Mouse (Mus musculus) stomach, embryonic 14.5 days (tissue): ENCODE results near the gene Yeats2. TPM values are rescaled to one million over a fixed set of nuclear protein-coding genes. Genes with fewer than 3 reads are reported as not detected.

Source experiments
- ATAC-seq: fragments of 200-750 bp; cut with Nextera tagmentation; 2 replicates; pipeline ENCODE4 v1.8.0; 2017; ENCODE audit warnings: low read depth, moderate TSS enrichment; ENCODE audit not compliant: insufficient number of reproducible peaks, insufficient read depth, low FRiP score
- H3K27ac ChIP-seq: fragments of 300-500 bp; sonication (generic); 2 replicates; pipeline ENCODE4 v1.5.1; 2014; ENCODE audit warnings: mild to moderate bottlenecking, low read length, moderate library complexity, mixed read lengths
- H3K27me3 ChIP-seq: fragments of 300-500 bp; sonication (generic); 2 replicates; pipeline ENCODE4 v1.6.1; 2014; ENCODE audit warnings: low read length, control low read depth, mixed read lengths; ENCODE audit not compliant: control insufficient read depth, insufficient read depth
- H3K36me3 ChIP-seq: fragments of 300-500 bp; sonication (generic); 2 replicates; pipeline ENCODE4 v1.6.1; 2014; ENCODE audit warnings: mild to moderate bottlenecking, control low read depth, low read length, moderate library complexity, mixed read lengths; ENCODE audit not compliant: control insufficient read depth, insufficient read depth
- H3K4me1 ChIP-seq: fragments of 300-500 bp; sonication (generic); 2 replicates; pipeline ENCODE4 v1.6.1; 2014; ENCODE audit warnings: low read length, control low read depth, mixed read lengths; ENCODE audit not compliant: control insufficient read depth, insufficient read depth
- H3K4me2 ChIP-seq: fragments of 300-500 bp; sonication (generic); replicated peaks from 2 replicates; pipeline ENCODE4 v1.6.1; 2014; ENCODE audit warnings: low read depth, low read length, control low read depth
- H3K4me3 ChIP-seq: fragments of 300-500 bp; sonication (generic); 2 replicates; pipeline ENCODE4 v1.5.1; 2014; ENCODE audit warnings: low read depth, low read length, control low read depth
- H3K9ac ChIP-seq: fragments of 300-500 bp; sonication (generic); replicated peaks from 2 replicates; pipeline ENCODE4 v1.6.1; 2014; ENCODE audit warnings: low read depth, mild to moderate bottlenecking, control low read depth, low read length, moderate library complexity, mixed read lengths
- H3K9me3 ChIP-seq: fragments of 300-500 bp; sonication (generic); 2 replicates; pipeline ENCODE4 v1.6.1; 2016; ENCODE audit warnings: low read depth, low read length, control low read depth; ENCODE audit not compliant: control insufficient read depth
- WGBS: fragments of 180-500 bp; shearing (Covaris S2); extraction: QIAGEN DNeasy Blood & Tissue Kit; methylation state at CpG from one replicate; pipeline ENCODE4 v1.1.7; 2014; 5-methylcytosine and 5-hydroxymethylcytosine counted together
- polyA plus RNA-seq: library from polyadenylated mRNA; unstranded; fragments of >200 nt; fragmentation: Nextera tagmentation; extraction: Ambion mirVana; gene quantifications from 2 replicates; pipeline ENCODE4 v1.2.1, GENCODE M21; 2014

Gene Yeats2
- polyA plus RNA-seq, 1 experiment from 2014 or later = 45.3 TPM

DNA sequence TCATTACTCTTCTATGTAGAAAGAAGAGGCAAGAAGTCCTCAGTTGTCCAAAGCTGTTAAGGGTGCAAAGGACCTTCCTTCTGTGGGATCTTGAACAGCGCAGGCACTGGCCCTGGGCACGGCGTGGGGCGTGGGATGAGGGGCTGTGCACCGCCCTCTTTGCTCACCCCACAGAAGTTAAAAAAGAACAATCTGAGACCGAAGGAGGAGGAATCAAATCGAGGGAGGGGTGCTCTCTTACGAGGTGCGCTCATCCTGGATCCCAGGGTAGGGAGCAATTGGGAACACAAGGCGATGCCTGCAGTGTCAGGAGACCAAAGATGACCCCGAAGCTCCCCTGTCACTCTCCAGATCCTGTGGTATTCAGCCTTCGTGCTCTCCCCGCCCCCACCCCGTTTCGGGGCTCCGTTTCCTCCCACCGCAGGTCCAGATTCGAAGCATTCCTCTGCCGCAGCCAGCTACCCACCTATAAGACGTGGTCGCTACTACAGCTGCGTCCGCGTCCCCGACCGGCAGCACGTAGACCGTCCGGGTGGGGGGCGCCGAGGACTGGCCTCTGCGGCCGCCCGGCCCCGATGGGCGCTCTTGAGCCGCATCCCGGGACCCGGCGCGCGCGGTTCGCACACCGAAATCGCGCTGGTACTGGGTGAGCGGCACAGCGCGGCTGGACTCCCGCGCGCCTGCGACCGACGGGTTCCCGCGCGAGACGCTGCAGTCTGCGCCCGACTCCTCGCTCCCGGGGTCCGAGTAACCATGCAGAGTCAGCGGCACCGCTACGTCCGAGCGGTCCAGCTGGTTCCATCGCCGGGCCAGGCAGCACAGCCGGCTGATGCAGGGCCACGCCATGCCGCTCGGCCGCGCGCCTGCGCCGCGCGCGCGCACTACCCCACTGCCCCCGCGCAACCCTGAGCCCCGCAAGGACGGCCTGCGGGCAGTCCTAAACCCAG lies 99.9 kb downstream of the Yeats2 start, which contains the start of gene Map6d1:
TSS of gene Map6d1 (minus strand) at position 891 of the 947 bp plus-strand sequence.
- ATAC-seq = peak; percentile 72
- Histone ChIP-seq H3K27me3 (no peaks in the 10 kb centered on the region), H3K36me3 (no peaks in the 10 kb centered on the region), H3K27ac (no peak within 1 kb of the TSS), H3K4me1 (no peaks in the 10 kb centered on the region), H3K9me3 (no peaks in the 10 kb centered on the region), H3K4me2 (peak within 1 kb of the TSS; percentile 95), H3K4me3 (peak within 1 kb of the TSS; percentile 67), H3K9ac (peak within 1 kb of the TSS; percentile 46)
- under 1% methylated on average over 90 of the region's 90 CpGs for WGBS

DNA sequence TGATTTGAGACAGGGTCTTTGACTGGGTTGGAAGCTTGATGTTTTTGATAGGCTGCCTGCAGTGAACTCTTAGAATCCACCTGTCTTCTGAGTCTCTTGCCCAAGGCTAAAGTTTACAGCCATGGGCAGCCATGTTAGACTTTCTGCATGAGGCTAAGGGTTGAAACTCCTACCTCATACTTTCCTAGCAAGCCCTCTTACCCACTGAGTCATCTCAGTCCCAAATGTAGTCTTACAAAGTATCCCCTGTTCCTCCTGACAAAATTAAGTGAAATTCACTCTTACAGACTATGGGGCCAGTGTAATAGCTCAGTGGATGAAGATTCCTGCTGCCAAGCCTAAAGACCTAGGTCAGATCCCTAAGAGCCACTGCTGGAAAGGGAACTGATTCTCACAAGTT lies 106.2 kb downstream of the Yeats2 start:
- Histone ChIP-seq H3K27me3 (no peaks in the 10 kb centered on the region), H3K4me3 (no peak overlapping the region), H3K9me3 (no peaks in the 10 kb centered on the region), H3K4me2 (no peak overlapping the region), H3K27ac (no peak overlapping the region), H3K4me1 (no peaks in the 10 kb centered on the region), H3K9ac (no peak overlapping the region), H3K36me3 (no peaks in the 10 kb centered on the region)
- ATAC-seq = no peak

DNA sequence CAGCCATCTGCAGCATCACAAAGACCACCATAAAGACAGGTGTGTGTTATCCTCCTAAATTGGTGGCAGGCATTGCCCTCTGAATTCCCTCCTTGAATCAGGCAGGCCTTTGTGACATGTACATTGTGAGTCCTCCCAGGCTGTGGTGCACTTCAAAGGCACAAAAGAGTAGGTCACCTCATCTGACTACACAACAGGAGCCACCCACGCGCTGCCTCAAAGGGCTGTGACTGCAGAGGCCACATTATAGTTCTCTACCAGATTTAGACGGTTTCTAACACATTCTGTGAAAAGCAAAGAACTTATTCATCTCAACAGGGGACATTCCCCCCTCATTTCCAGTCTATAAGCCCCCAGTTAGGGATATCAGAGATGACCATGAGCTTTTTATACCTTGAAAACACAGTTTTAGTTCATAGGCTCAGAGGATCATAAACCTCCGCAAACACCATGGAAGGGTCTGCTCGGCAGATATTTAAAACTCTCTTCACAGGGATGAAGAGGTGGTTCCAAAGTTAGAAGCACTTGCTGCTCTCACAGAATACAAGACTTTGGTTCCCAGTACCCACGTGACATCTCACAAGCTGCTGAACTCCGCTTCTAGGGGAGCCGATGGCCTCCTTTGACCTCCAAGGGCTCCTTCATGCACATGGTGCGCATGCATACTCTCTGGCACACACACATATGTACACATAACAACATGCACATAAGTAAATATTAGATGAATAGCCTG lies 107.7 kb downstream of the Yeats2 start:
- ATAC-seq = no peak
- Histone ChIP-seq H3K4me3 (no peak overlapping the region), H3K9me3 (no peaks in the 10 kb centered on the region), H3K27ac (no peak overlapping the region), H3K27me3 (no peaks in the 10 kb centered on the region), H3K4me2 (no peak overlapping the region), H3K4me1 (no peaks in the 10 kb centered on the region), H3K9ac (no peak overlapping the region), H3K36me3 (no peaks in the 10 kb centered on the region)
- WGBS = 80% methylated on average over 9 of the region's 9 CpGs

DNA sequence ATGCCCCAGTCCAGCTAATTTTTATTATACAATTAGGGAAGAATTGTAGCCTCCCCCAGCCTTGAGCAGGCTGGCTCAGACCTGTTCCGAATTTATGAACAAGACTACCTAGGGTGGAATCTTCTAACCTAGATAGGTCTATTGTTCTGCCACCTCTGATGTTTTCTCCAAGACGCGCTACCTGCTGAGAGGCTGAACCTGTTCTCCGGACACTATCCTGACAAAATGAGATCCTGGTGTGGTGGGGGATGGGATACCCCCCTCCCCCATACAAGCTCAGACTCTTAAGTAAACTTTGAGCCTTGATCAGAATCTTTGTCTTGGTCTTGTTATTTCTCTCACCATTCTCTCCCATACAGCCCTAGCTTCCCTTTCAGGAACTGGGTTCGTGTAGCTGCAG lies 117.1 kb downstream of the Yeats2 start:
- no peak overlapping the region for H3K27ac ChIP-seq
- no peaks in the 10 kb centered on the region for H3K4me1 ChIP-seq
- H3K4me2 ChIP-seq = no peak overlapping the region
- no peaks in the 10 kb centered on the region for H3K36me3 ChIP-seq
- WGBS = 77% methylated on average over 5 of the region's 5 CpGs
- H3K27me3 ChIP-seq = no peaks in the 10 kb centered on the region
- no peak overlapping the region for H3K4me3 ChIP-seq
- no peak for ATAC-seq
- H3K9me3 ChIP-seq = no peaks in the 10 kb centered on the region
- H3K9ac ChIP-seq = no peak overlapping the region

DNA sequence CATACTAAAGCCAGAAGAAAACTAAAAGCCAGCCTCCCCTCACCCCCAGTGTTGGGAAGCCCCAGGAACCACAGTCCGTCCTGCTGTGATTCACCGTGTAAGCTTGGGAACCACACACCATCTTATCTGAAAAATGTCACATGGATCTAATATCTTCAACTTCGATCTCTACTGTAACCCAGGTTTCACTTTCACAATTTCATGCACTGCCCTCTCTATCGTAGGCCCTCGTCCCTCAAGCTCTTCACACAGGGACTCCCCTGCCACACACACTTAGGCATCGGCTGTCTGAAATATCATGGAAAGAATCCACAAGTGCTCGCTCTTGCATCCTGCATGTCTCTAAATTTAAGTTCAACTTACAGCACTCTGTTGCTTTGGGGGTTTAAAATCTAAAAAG lies 124.2 kb downstream of the Yeats2 start:
- Histone ChIP-seq H3K9ac (no peak overlapping the region), H3K27ac (no peak overlapping the region), H3K4me2 (no peak overlapping the region), H3K27me3 (no peaks in the 10 kb centered on the region), H3K36me3 (no peaks in the 10 kb centered on the region), H3K4me1 (no peaks in the 10 kb centered on the region), H3K4me3 (no peak overlapping the region), H3K9me3 (no peaks in the 10 kb centered on the region)
- ATAC-seq = no peak
- WGBS = 80% methylated on average over 7 of the region's 7 CpGs

DNA sequence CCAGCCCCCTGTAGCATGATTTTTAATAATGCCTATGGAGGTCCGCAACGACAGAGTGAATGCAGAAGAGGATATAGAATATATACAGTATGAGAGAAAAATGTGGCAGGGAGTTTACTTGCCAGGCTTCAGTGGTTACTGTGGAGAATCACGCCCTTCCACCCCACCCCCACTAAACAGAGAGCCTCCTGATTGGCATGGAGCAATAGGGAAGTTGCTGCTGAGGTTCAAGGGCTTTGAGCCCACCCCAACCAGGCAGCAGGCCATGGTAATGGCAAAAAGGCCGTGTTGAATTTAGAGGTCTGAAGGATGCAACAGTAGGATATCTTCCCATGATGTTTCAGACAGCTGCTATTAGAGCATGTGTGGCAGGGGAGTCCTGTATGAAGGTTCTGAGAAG lies 130.5 kb downstream of the Yeats2 start:
- no peak overlapping the region for H3K4me3 ChIP-seq
- no peak overlapping the region for H3K4me2 ChIP-seq
- 74% methylated on average over 4 of the region's 4 CpGs for WGBS
- no peaks in the 10 kb centered on the region for H3K27me3 ChIP-seq
- H3K36me3 ChIP-seq = no peaks in the 10 kb centered on the region
- no peak overlapping the region for H3K27ac ChIP-seq
- H3K9me3 ChIP-seq = no peaks in the 10 kb centered on the region
- no peaks in the 10 kb centered on the region for H3K4me1 ChIP-seq
- no peak overlapping the region for H3K9ac ChIP-seq
- ATAC-seq = no peak

DNA sequence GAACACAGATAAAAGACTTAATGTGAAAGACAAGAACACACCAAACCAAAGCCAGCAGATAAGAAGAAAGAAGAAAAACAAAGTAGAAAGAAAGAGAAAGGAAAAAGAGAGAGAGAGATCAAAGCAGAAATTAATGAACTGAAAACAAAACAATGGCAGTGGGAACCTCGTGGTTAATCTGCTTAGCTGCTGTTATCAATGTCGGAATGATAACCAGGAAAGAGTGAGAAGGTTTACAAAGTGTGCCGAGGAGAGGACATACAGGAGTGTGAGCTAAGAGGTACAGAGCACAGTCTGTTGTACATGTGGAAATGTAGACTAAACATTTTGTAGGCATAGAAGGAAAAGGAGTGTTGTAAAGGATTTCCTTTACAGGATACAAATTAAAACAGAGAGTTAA lies 132.1 kb downstream of the Yeats2 start:
- ATAC-seq = no peak
- WGBS = 16% methylated on average over 3 of the region's 3 CpGs
- H3K27me3 ChIP-seq = no peaks in the 10 kb centered on the region
- no peak overlapping the region for H3K4me2 ChIP-seq
- H3K9ac ChIP-seq = no peak overlapping the region
- H3K9me3 ChIP-seq = no peaks in the 10 kb centered on the region
- H3K4me3 ChIP-seq = no peak overlapping the region
- no peak overlapping the region for H3K27ac ChIP-seq
- no peaks in the 10 kb centered on the region for H3K36me3 ChIP-seq
- no peaks in the 10 kb centered on the region for H3K4me1 ChIP-seq

DNA sequence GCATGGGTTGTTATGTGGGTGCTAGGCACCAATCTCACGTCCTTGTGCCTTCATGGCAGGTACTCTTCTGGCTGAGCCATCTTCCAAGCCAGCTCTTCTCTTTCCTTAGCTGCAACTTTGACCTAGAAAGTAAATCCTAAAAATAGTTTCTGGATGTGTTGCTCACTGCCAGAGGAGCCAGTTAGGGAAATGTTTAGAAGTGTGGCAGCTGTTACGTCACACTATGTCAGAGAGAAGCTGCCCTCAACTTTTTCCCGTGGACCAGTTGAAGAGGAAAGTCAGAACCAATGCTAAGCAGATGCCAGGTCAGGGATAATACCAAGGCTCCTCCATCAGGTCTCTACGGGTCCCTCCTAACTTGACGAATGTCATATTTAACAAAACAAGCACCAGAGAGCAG lies 138.5 kb downstream of the Yeats2 start:
- no peak for ATAC-seq
- H3K36me3 ChIP-seq = peaks cover 34% of the 10 kb centered on the region

More for the DNA sequence above, 138.5 kb downstream of the Yeats2 start:
- WGBS = 81% methylated on average over 5 of the region's 5 CpGs
- Histone ChIP-seq H3K27me3 (no peaks in the 10 kb centered on the region), H3K4me1 (no peaks in the 10 kb centered on the region), H3K9ac (no peak overlapping the region), H3K9me3 (no peaks in the 10 kb centered on the region), H3K4me2 (no peak overlapping the region), H3K27ac (no peak overlapping the region), H3K4me3 (no peak overlapping the region)
